Mouse (Mus musculus): ENCODE measurements around the gene C3.

DNA sequence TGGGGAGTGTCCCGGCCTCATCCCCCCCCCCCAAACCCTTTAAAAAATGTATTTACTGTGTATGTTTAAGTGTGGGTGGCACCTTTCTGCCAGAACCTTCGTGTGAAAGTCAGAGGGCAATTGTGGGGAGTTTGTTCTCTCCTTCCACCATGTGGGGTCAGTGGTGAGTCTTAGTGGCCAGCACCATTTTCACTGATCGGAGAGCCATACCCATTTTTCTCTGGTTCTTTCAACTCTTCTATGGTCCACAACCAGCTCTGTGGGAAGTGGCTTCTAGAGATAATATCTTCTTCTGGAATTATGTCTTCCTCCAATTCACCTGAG lies 8.1 kb downstream of the C3 start:
- peak; percentile 74 for TF ChIP-seq CTCF (IDR thresholded peaks at IDR 0.05; ENCODE audit: low read depth)
- no peak for TF ChIP-seq EP300 (optimal IDR thresholded peaks at IDR 0.05)

All from stomach, postnatal 0 days (tissue).